ENCODE assay signal across 8 mouse cellular contexts in genomic region chr16:41533686-41534085, GRCm38 (mm10).
DNase-seq lines count a peak whose midpoint lies in the region; ATAC-seq and TF ChIP-seq lines count a peak whose summit lies in the region.
"Had no signal": no experiment of that assay in that cellular context is flagged by ENCODE, and none has a peak within 500 bp of the region (broad histone marks: within the 10 kb centered on the region; RNA-seq: fewer than 3 reads in every experiment).

No protein-coding gene starts in this region.

- no peaks in the 10 kb centered on the region for H3K36me3 ChIP-seq in liver, embryonic 11.5 days (ENCODE audit: control insufficient read depth, insufficient read depth, low read length)
- H3K36me3 ChIP-seq in liver, postnatal 0 days (replicated peaks; ENCODE audit: insufficient read depth, low read length), result no peaks in the 10 kb centered on the region
- H3K36me3 ChIP-seq in intestine, embryonic 15.5 days, result no peaks in the 10 kb centered on the region

- no peak for ATAC-seq in liver, embryonic 11.5 days (replicated peaks; ENCODE audit: low FRiP score)
- ATAC-seq in liver, postnatal 0 days, result no peak
- ATAC-seq in intestine, embryonic 15.5 days, result no peak
- no peak for ATAC-seq in granulocyte monocyte progenitor cell, adult 5-6 weeks (replicated peaks; ENCODE audit: poor library complexity, severe bottlenecking)

- peak overlapping the region; percentile 67 for H3K4me2 ChIP-seq in liver, embryonic 11.5 days
- H3K4me2 ChIP-seq in liver, postnatal 0 days (ENCODE audit: low read depth, low read length), result no peak overlapping the region
- H3K4me2 ChIP-seq in intestine, embryonic 15.5 days (replicated peaks), result peak overlapping the region; percentile 91

- no peaks in the 10 kb centered on the region for H3K4me1 ChIP-seq in liver, embryonic 11.5 days (replicated peaks; ENCODE audit: control insufficient read depth, insufficient read depth, low read length)
- no peaks in the 10 kb centered on the region for H3K4me1 ChIP-seq in liver, postnatal 0 days (ENCODE audit: insufficient read depth)
- peaks cover 2% of the 10 kb centered on the region; the same call in 1 of the 2 replicates for H3K4me1 ChIP-seq in embryonic fibroblast, embryonic 13.5 days (ENCODE audit: control insufficient read depth, insufficient read depth, low read length)
- H3K4me1 ChIP-seq in intestine, embryonic 15.5 days (replicated peaks), result 0 out of 2 replicates have a peak, but pooled peaks cover 5% of the 10 kb centered on the region

- no peak for DNase-seq in liver, embryonic 11.5 days (ENCODE audit: low spot score)
- DNase-seq in liver, postnatal 0 days, result no peak
- peak; percentile 51 for DNase-seq in retina, postnatal 1 day
- DNase-seq in ovary, postnatal 36 days (ENCODE audit: low spot score), result no peak
- DNase-seq: lung, postnatal 14 days had no signal

- H3K9ac ChIP-seq in liver, embryonic 11.5 days (ENCODE audit: low read depth, low read length), result no peak overlapping the region
- H3K9ac ChIP-seq in liver, postnatal 0 days (replicated peaks), result no peak overlapping the region
- H3K9ac ChIP-seq in intestine, embryonic 15.5 days, result no peak overlapping the region

- peaks cover 8% of the 10 kb centered on the region for H3K27me3 ChIP-seq in liver, embryonic 11.5 days (replicated peaks; ENCODE audit: control insufficient read depth, insufficient read depth, low read length)
- H3K27me3 ChIP-seq in liver, postnatal 0 days (ENCODE audit: insufficient read depth, low read length), result peaks cover 7% of the 10 kb centered on the region; the same call in 1 of the 2 replicates
- H3K27me3 ChIP-seq in intestine, embryonic 15.5 days (replicated peaks), result no peaks in the 10 kb centered on the region

- H3K27ac ChIP-seq in liver, embryonic 11.5 days (ENCODE audit: low read depth, low read length), result no peak overlapping the region
- H3K27ac ChIP-seq in liver, postnatal 0 days (ENCODE audit: low read depth), result no peak overlapping the region
- no peak overlapping the region for H3K27ac ChIP-seq in embryonic fibroblast, embryonic 13.5 days (ENCODE audit: insufficient read depth, low read length)
- H3K27ac ChIP-seq in intestine, embryonic 15.5 days, result no peak overlapping the region

- H3K9me3 ChIP-seq in liver, embryonic 11.5 days (ENCODE audit: control insufficient read depth, low read length), result no peaks in the 10 kb centered on the region
- H3K9me3 ChIP-seq in liver, postnatal 0 days (ENCODE audit: low read length), result no peaks in the 10 kb centered on the region
- no peaks in the 10 kb centered on the region for H3K9me3 ChIP-seq in intestine, embryonic 15.5 days

- TF ChIP-seq CTCF in liver, postnatal 0 days (IDR thresholded peaks at IDR 0.05; ENCODE audit: low read depth), result no peak
- TF ChIP-seq CTCF in embryonic fibroblast, embryonic 13.5 days (IDR thresholded peaks at IDR 0.05; ENCODE audit: borderline replicate concordance, insufficient read depth, low read length), result no peak

- H3K4me3 ChIP-seq in liver, embryonic 11.5 days (ENCODE audit: low read depth, low read length), result peak overlapping the region; percentile 44; the same call in 1 of the 2 replicates
- H3K4me3 ChIP-seq in liver, postnatal 0 days (ENCODE audit: low read depth, low read length), result no peak overlapping the region
- H3K4me3 ChIP-seq in embryonic fibroblast, embryonic 13.5 days (ENCODE audit: insufficient read depth, low read length), result peak overlapping the region; percentile 48; the same call in 1 of the 2 replicates
- peak overlapping the region; percentile 48 for H3K4me3 ChIP-seq in intestine, embryonic 15.5 days (replicated peaks)

- no peak for TF ChIP-seq EP300 in liver, postnatal 0 days (IDR thresholded peaks at IDR 0.05; ENCODE audit: low read depth)

- 36% methylated on average over 6 of the region's 6 CpGs for WGBS in liver, embryonic 11.5 days
- WGBS in liver, postnatal 0 days (ENCODE audit: insufficient replicate concordance), result 22% methylated on average over 6 of the region's 6 CpGs
- 12% methylated on average over 6 of the region's 6 CpGs for WGBS in intestine, embryonic 15.5 days

- no peak for TF ChIP-seq POLR2A in embryonic fibroblast, embryonic 13.5 days (IDR thresholded peaks at IDR 0.05; ENCODE audit: low read depth, low read length)
